Mouse (Mus musculus) ES-Bruce4 (cell line): ENCODE results near the gene Rara.

Experiments used
- CTCF ChIP-seq: IDR thresholded peaks from one replicate; pipeline ENCODE4 v1.8.1; 2011; ENCODE audit warnings: low read depth, low read length
- EP300 ChIP-seq: IDR thresholded peaks from 2 replicates; pipeline ENCODE4 v1.6.1; 2011; ENCODE audit warnings: low read depth, low read length; ENCODE audit not compliant: insufficient read depth
- POLR2A ChIP-seq: IDR thresholded peaks from one replicate; pipeline ENCODE4 v1.8.1; 2011; ENCODE audit warnings: low read length; ENCODE audit not compliant: insufficient read depth

DNA sequence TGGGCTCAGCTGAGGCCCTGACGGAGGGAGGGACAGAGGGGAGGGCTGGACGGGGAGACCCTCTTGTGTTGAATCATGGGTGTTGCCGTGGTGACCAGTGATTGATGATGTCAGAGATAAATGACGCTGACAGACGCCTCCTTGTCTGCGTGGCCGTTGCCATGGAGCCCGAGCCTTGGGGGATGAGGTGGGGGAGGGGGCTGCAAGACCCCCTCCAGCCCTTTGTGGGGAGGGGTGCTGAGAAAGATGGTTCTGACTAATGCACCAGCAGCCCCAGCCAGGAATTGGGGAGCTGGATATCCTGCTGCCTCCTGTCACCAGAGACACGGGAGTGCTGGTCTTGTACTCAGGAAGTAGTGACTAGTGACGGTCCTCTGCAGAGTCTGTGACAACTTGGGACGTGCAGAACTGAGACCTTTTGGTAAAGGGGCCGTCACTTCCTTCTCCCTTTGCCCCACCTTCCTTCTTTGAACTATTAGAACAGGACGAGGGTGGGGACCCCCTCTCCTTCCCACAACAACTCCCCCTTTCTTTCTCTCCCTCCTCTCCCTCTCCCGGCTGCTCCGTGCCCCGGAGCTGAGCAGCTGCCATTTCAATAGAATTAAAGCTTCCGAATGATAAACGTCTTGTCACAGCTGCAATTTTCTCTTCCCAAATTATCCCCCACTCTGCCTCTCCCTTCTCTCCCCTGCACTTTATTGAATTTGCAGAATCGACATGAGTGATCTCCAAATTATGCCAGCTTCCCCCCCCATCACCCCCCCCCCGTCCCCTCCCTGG is 41.3 kb downstream of the Rara start:
- TF ChIP-seq CTCF, result no peak
- no peak for TF ChIP-seq POLR2A
- no peak for TF ChIP-seq EP300
